Mouse (Mus musculus) layer of hippocampus, adult 11-12 months (tissue): ENCODE data around the gene Dennd1a.

Experiments
- DNase-seq: peaks from one replicate; pipeline ENCODE4 v3.0.0; 2022; ENCODE audit warnings: low spot score

The Dennd1a gene

GRCm38 (mm10) chr2:37776016-37776415, 511.2 kb downstream of the Dennd1a start, which contains the start of gene Crb2:
Crb2 (plus strand) TSS chr2:37776249.
- no peak for DNase-seq

DNA sequence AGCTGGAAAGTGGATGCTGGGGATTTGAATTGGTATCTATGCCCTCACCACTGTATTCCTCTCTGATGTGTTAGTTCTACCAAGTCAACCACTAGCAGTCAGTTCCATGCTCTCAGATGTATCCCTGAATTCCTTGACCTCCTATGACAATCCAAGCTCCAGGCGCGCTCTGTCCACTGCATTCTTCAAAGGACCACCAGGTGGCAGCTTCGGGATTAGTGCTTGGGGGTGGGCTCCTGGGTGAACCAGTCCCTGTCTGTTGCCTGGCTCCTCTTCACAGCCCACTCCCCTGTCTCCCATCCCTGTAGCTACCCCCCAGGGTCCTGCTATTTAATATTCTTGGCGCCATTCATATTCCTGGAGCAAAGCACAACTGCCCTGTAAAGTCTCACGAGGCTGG, 512.6 kb downstream of the Dennd1a start:
- DNase-seq = peak; percentile 55

GRCm38 (mm10) chr2:37771618-37772285, 515.4 kb downstream of the Dennd1a start:
- peak; percentile 95 for DNase-seq

DNA sequence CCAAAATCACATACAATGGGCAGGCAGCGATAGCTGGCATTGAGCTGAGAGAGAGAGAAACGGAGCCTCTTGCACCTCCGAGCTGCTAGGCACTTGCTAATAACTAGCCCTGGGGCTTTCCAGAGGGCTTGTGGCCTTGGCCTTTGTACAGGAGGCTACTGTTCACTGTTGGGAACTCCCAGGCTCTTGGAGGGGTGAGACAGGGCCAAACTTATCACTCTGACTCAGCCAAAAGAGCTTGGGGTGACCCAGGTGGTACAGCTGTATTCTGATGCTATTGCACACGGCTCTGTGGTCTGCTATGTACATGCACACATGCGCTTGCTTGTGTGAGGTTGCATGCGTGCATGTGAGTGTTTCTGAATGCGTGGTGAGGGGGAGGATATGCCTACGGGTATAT, 517.4 kb downstream of the Dennd1a start:
- no peak for DNase-seq

DNA sequence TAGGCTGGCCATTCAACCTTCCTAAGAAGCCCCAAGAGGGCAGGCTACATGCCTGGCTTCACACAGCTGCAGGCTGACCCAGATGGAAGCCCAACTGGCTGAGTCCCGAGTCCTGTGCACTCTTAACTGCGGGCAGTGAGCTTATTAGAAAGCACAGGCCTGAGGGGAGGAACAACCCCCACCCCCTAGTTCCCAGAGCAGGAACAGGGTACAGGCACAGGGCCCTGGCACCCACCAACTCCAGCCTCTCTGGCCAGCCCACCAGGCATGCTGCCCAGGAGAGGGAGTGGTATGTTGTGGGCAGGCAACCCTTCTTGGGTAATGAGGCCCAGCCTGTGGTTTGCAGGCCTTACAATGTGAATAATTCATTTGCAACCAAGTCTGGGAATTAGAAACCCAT, 518.3 kb downstream of the Dennd1a start:
- peak; percentile 65 for DNase-seq

- DNase-seq = no peak
Observed at GRCm38 (mm10) chr2:37767739-37768138, 519.5 kb downstream of the Dennd1a start.

DNA sequence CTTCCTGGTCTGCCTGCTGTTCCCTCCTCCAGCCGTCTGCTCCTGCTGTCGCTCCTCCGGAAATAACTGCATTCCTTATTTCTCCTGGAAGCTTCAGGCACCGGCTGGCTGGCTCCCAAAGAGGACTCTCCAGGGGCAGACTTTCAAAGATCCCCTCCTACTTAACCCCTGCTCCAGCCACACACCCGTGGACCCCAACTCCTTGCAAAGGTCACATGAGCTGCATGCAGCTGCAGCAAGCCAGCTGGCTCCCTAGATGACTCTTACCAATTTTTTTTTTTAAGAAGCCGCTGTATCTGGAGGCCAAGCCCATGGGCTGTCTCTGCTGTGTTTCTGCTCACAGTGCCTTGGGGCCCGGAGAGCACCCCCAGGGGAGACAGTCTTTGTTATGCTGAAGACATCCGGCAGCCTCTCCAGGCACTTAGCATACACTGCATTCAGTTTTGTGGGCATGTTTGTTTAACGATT, 520.1 kb downstream of the Dennd1a start:
- peak; percentile 63 for DNase-seq

DNA sequence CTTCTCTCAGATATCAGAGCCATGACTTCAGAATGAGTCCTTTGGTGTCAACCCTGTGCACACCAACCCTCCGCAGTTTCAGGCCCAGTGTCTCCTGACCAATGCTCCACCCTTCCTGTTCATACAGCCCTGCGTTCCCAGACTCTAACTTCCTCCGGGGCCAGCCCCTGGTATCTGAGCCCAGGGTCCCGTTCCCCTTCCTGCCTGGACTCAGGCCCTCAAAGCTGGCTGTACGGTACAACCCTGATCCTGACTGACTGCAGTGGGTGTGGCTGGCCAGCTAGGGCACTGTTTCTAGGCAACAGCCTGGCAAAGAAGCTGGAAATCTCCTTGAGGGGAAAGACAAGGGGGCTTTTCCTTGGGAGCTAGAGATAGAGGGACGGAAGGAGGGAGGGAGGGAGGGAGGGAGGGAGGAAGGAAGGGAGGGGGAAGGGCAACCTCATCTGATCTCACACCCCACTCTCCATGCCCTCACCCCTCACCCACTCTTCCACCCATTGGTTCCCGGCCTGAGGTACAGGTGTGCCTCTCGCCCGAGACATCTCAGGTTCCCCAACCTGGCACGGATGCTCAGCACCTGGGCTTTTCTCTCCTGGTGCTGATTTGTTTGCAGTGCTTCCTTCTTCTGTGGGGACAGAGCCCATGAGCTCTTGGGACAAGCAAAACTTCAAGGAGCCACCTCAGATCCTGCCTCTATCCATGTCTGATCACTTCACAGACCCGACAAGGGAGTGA, 521.0 kb downstream of the Dennd1a start:
- no peak for DNase-seq

DNA sequence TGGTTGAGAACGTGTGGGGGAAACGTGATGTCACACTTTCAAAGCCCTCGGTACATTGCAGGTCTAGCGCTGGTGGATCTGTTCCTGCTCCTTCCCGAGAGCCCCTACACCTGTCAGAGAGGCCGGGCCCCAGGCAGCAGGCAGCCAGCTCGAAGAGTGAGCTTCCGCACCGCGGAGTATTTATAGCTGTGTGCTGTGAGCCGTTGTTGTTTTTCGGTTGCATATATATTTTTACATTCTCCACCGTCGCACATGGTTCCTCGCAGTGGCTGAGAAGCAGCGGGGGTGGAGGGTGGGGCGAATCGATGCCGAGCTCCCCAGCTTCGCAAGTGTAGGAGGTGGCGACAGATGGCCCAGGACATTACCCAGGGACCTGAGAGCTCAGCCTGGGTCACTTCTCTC, 522.1 kb downstream of the Dennd1a start:
- no peak for DNase-seq

DNA sequence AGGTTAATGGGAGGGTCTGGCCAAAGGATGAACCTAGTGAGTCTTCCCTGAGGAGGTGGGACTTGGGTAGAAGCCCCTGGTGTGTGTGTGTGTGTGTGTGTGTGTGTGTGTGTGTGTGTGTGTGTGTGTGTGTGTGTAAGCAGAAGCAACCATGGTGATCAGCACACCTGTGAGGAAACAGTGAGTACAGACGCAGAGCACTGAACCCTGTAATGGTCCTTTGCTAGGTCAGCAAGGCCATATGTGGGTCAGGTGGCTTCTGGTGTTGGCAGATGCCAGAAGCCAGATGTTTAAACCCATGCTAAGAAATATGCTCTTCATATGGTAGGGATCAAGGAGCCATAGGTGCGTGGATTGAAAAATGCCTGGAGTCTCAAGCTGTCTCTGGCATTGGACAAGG, 522.7 kb downstream of the Dennd1a start:
- DNase-seq = no peak

GRCm38 (mm10) chr2:37763638-37764037, 523.6 kb downstream of the Dennd1a start:
- DNase-seq = no peak

- DNase-seq = no peak
Observed at GRCm38 (mm10) chr2:37760633-37761032, 526.6 kb downstream of the Dennd1a start.

GRCm38 (mm10) chr2:37758343-37759015, 528.7 kb downstream of the Dennd1a start:
- no peak for DNase-seq

DNA sequence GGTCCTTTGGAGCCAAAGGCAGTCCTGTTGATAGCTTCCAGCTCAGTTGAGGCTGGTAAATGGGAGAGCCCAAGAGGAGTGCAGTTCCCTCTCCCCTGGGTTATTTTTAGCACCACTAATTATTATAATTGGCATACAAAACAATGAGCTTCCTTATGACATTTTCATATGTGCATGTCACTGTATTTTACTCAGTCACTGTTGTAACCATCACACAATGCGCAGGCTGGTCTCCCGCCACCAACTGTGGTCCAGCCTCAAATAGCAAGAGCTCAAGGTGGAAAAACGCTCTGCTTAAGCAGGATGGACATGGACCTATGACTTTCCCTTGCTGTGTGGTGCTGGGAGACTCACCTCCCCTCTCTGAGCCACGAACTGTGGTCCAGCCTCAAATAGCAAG, 529.4 kb downstream of the Dennd1a start:
- DNase-seq = no peak

DNA sequence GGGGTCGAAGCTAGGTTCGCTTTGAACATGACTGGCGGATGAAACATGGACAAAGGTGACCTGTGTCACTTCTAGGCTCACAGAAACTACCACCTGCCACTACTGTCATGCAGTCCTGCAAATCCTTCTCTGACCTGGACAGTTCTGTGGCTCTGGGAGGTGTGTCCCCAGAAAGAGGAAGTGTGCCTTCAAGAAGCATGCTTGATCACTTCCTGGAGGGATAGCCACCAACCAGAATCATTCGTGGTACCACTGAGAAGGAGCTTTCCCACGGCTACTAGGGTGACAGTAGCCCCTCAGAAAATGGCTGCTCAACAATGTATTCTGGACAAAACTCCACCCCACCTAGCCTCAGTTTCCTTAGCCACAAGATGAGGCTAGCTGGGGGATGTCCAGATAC, 530.2 kb downstream of the Dennd1a start:
- DNase-seq = no peak

DNA sequence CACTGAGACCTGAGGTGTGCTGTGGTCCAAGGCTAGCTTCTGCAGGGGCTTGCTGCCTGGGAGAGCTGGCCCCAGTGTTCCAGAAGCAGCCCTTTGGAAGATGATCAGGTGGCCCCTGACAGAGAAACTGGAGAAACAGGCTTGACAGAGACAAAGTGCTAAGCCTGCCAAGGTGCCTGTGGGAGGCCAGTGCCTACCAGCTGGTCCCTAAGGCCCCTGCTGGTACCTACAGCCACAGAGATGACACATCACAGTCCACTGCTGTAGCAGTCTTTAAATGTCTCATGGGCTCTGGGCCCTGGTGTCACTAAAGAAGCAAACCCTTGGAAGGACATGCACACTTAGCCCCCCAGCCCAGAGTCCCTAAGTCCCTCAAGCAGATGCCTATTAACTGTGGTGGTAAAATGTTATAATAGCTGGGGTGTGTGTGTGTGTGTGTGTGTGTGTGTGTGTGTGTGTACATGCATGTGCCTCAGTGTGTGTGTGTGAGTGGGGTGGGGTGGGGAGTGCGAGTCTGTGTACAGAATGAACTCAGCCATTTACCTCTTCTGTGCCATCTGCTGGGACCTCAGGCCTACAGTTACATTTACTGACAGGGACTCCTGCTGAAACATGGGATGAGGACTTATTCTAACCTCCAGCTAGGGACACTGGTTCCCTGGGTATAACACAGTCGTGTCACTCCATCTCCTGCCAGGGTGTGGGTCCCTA, 530.8 kb downstream of the Dennd1a start:
- no peak for DNase-seq

GRCm38 (mm10) chr2:37751114-37751513, 536.1 kb downstream of the Dennd1a start:
- no peak for DNase-seq

- DNase-seq = no peak
Observed at GRCm38 (mm10) chr2:37749323-37749722, 537.9 kb downstream of the Dennd1a start.
